Mouse (Mus musculus): Measurements from ENCODE around the gene Col4a3.

- no peak for TF ChIP-seq CTCF (IDR thresholded peaks at IDR 0.05; ENCODE audit: extremely low read depth, insufficient read length, insufficient replicate concordance, low read depth, low read length)
- TF ChIP-seq POLR2A (IDR thresholded peaks at IDR 0.05; ENCODE audit: low read depth, low read length), result no peak
Observed at GRCm38 (mm10) chr1:82733357-82733756, 146.6 kb downstream of the Col4a3 start.
